Mouse (Mus musculus) liver, embryonic 14 days (tissue): ENCODE measurements around the gene Vmn2r9. TPM values are rescaled to one million over a fixed set of nuclear protein-coding genes. Genes with fewer than 3 reads are reported as not detected.

ENCODE experiments used
- polyA plus RNA-seq: library from polyadenylated mRNA; depleted of rRNA; stranded (reverse); fragments of >200 nt; gene quantifications from 2 replicates; pipeline ENCODE4 v1.2.3, GENCODE M21; 2012; rRNA removed

Vmn2r9 gene
- polyA plus RNA-seq, result not detected in 2 replicates

DNA sequence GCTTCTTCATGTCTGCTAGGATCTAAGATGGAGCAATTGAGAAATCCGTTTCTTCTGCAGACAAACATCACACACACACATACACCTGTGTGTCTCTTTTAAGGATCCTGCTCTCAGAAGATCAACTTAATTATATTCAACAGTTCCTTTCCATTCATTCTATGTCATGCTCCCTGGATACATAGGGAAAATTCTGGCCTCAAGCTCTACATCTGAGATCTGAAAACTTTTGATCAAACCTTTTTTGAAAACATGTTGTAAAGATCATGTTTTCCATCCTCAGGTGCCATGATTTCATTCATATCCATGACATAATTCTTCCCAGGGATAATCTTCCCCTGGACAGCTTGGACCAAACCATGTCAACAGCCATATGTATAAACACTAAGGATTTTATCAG lies at the start of gene Vmn2r9:
Gene Vmn2r9, minus strand, starts transcription at position 101 of the 400 bp plus-strand sequence.

DNA sequence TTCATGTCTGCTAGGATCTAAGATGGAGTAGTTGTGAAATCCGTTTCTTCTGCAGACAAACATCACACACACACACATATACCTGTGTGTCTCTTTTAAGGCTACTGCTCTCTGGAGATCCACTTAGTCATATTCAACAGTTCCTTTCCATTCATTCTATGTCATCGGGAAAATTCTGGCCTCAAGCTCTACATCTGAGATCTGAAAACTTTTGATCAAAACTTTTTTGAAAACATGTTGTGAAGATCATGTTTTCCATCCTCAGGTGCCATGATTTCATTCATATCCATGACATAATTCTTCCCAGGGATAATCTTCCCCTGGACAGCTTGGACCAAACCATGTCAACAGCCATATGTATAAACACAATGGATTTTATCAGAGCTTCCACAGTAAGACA lies 43.7 kb downstream of the Vmn2r9 start, which contains the start of gene Vmn2r8:
Gene Vmn2r8, minus strand, starts transcription at position 101 of the 400 bp plus-strand sequence.

DNA sequence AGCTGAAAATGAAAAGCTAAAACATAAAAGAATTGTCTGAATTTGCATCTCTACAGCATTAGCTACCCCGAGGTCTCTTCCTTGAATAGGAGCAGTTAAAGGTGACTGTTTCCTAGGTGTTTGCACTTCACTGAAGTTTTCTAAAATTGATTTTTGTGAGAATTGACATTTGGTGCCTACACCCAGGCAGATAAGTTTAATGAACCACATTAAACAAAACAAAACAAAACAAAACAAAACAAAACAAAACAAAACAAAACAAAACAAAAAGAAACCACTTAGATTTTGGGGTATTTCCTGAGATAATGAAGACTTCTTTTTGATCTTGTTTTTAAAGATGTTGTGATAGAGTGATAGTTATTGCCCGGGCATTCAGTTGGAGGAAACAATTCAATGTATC lies 57.1 kb downstream of the Vmn2r9 start, which contains the start of gene Tmed11:
Gene Tmed11, minus strand, starts transcription at position 101 of the 400 bp plus-strand sequence.

Other genes with a start within 250 kb of the Vmn2r9 start
- gene Gak, start 222.8 kb downstream of the Vmn2r9 start, polyA plus RNA-seq, result 19.7 and 21.5 TPM in 2 replicates
- 7.4 and 8.8 TPM in 2 replicates for gene Tmem175, start 222.8 kb downstream of the Vmn2r9 start, polyA plus RNA-seq
- 2.4 and 3.3 TPM in 2 replicates for gene Idua, start 192.3 kb downstream of the Vmn2r9 start, polyA plus RNA-seq
- 4.6 and 5.9 TPM in 2 replicates for gene Dgkq, start 182.9 kb downstream of the Vmn2r9 start, polyA plus RNA-seq
- 11.9 and 13.6 TPM in 2 replicates for gene Slc26a1, start 177.0 kb downstream of the Vmn2r9 start, polyA plus RNA-seq
- 11.8 and 12.3 TPM in 2 replicates for gene Fgfrl1, start 160.2 kb downstream of the Vmn2r9 start, polyA plus RNA-seq
- gene Rnf212, start 77.6 kb downstream of the Vmn2r9 start, polyA plus RNA-seq, result 3.0 and 3.5 TPM in 2 replicates
- gene Tmed11, start 57.2 kb downstream of the Vmn2r9 start, polyA plus RNA-seq, result not detected in 2 replicates
- not detected in 2 replicates for gene Vmn2r8, start 43.8 kb downstream of the Vmn2r9 start, polyA plus RNA-seq
- gene Vmn2r10, start 153.9 kb upstream of the Vmn2r9 start, polyA plus RNA-seq, result not detected in 2 replicates
- gene Vmn2r11, start 207.0 kb upstream of the Vmn2r9 start, polyA plus RNA-seq, result not detected in 2 replicates
- gene Vmn2r12, start 245.3 kb upstream of the Vmn2r9 start, polyA plus RNA-seq, result not detected in 2 replicates